Mouse (Mus musculus): ENCODE measurements around the gene Mapkapk3.

The Mapkapk3 gene

GRCm38 (mm10) chr9:107267721-107268402, 21.8 kb downstream of the Mapkapk3 start:
- in situ Hi-C loops (cut with MboI) = no loop called here

- in situ Hi-C loops (cut with MboI) = no loop called here
Observed at GRCm38 (mm10) chr9:107267028-107267427, 22.6 kb downstream of the Mapkapk3 start.

- in situ Hi-C loops (cut with MboI) = no loop called here
Observed at GRCm38 (mm10) chr9:107264731-107265130, 24.9 kb downstream of the Mapkapk3 start.

GRCm38 (mm10) chr9:107263912-107264311, 25.8 kb downstream of the Mapkapk3 start:
- in situ Hi-C loops (cut with MboI) = no loop called here

GRCm38 (mm10) chr9:107262375-107262774, 27.3 kb downstream of the Mapkapk3 start:
- in situ Hi-C loops (cut with MboI) = no loop called here

- in situ Hi-C loops (cut with MboI) = no loop called here
Observed at GRCm38 (mm10) chr9:107261792-107262191, 27.9 kb downstream of the Mapkapk3 start.

GRCm38 (mm10) chr9:107260836-107261235, 28.8 kb downstream of the Mapkapk3 start:
- in situ Hi-C loops (cut with MboI) = no loop called here

GRCm38 (mm10) chr9:107260429-107260828, 29.2 kb downstream of the Mapkapk3 start:
- in situ Hi-C loops (cut with MboI) = no loop called here

GRCm38 (mm10) chr9:107259571-107259970, 30.1 kb downstream of the Mapkapk3 start:
- in situ Hi-C loops (cut with MboI) = no loop called here

- in situ Hi-C loops (cut with MboI) = no loop called here
Observed at GRCm38 (mm10) chr9:107255596-107255995, 34.1 kb downstream of the Mapkapk3 start.

GRCm38 (mm10) chr9:107254925-107255324, 34.8 kb downstream of the Mapkapk3 start:
- in situ Hi-C loops (cut with MboI) = no loop called here

- in situ Hi-C loops (cut with MboI) = no loop called here
Observed at GRCm38 (mm10) chr9:107254476-107254875, 35.2 kb downstream of the Mapkapk3 start.

GRCm38 (mm10) chr9:107252164-107252563, 37.5 kb downstream of the Mapkapk3 start:
- in situ Hi-C loops (cut with MboI) = no loop called here

- in situ Hi-C loops (cut with MboI) = no loop called here
Observed at GRCm38 (mm10) chr9:107250416-107251337, 39.0 kb downstream of the Mapkapk3 start.

- in situ Hi-C loops (cut with MboI) = no loop called here
Observed at GRCm38 (mm10) chr9:107249154-107249553, 40.5 kb downstream of the Mapkapk3 start.

GRCm38 (mm10) chr9:107246170-107246569, 43.5 kb downstream of the Mapkapk3 start:
- in situ Hi-C loops (cut with MboI) = no loop called here

GRCm38 (mm10) chr9:107245311-107245710, 44.4 kb downstream of the Mapkapk3 start:
- in situ Hi-C loops (cut with MboI) = no loop called here

GRCm38 (mm10) chr9:107236151-107236550, 53.5 kb downstream of the Mapkapk3 start:
- in situ Hi-C loops (cut with MboI) = no loop called here

- in situ Hi-C loops (cut with MboI) = no loop called here
Observed at GRCm38 (mm10) chr9:107235261-107235660, 54.4 kb downstream of the Mapkapk3 start.

GRCm38 (mm10) chr9:107232140-107232539, 57.5 kb downstream of the Mapkapk3 start:
- in situ Hi-C loops (cut with MboI) = no loop called here

GRCm38 (mm10) chr9:107231539-107232139, 58.0 kb downstream of the Mapkapk3 start, which contains the start of gene Dock3:
TSS of gene Dock3 (minus strand) at chr9:107231909.
- in situ Hi-C loops (cut with MboI) = no loop called here

- in situ Hi-C loops (cut with MboI) = no loop called here
Observed at GRCm38 (mm10) chr9:107230991-107231538, 58.6 kb downstream of the Mapkapk3 start.

All from mature B cell (primary cell).